Mouse (Mus musculus): ENCODE data around the gene Usp2.

Usp2 gene

GRCm38 (mm10) chr9:44047071-44047470, 19.8 kb upstream of the Usp2 start:
- DNase-seq, result no peak

- no peak for DNase-seq
These were observed 19.0 kb upstream of the Usp2 start for GRCm38 (mm10) chr9:44047571-44048490.

- no peak for DNase-seq
These were observed 18.1 kb upstream of the Usp2 start for GRCm38 (mm10) chr9:44048541-44049380.

GRCm38 (mm10) chr9:44049381-44050165, 17.2 kb upstream of the Usp2 start:
- no peak for DNase-seq

GRCm38 (mm10) chr9:44052855-44053254, 14.0 kb upstream of the Usp2 start:
- no peak for DNase-seq

GRCm38 (mm10) chr9:44053936-44054335, 12.9 kb upstream of the Usp2 start:
- no peak for DNase-seq

- DNase-seq, result no peak
These were observed 8.2 kb upstream of the Usp2 start for GRCm38 (mm10) chr9:44058606-44059005.

GRCm38 (mm10) chr9:44065177-44065576, 1.6 kb upstream of the Usp2 start:
- DNase-seq, result no peak

GRCm38 (mm10) chr9:44067241-44067959, 579 bp downstream of the Usp2 start:
- no peak for DNase-seq

- peak; percentile 35 for DNase-seq
These were observed 1.1 kb downstream of the Usp2 start for GRCm38 (mm10) chr9:44067960-44068330.

GRCm38 (mm10) chr9:44069252-44069651, 2.4 kb downstream of the Usp2 start:
- no peak for DNase-seq

- DNase-seq, result peak; percentile 25
These were observed 3.5 kb downstream of the Usp2 start for GRCm38 (mm10) chr9:44070113-44070843.

GRCm38 (mm10) chr9:44070844-44071231, 4.0 kb downstream of the Usp2 start:
- DNase-seq, result peak; percentile 19

GRCm38 (mm10) chr9:44071914-44072598, 5.2 kb downstream of the Usp2 start:
- peak; percentile 38 for DNase-seq

- peak; percentile 37 for DNase-seq
These were observed 5.7 kb downstream of the Usp2 start for GRCm38 (mm10) chr9:44072599-44072915.

- DNase-seq, result peak; percentile 55
These were observed 6.3 kb downstream of the Usp2 start for GRCm38 (mm10) chr9:44073115-44073514.

GRCm38 (mm10) chr9:44074395-44075275, 7.8 kb downstream of the Usp2 start:
- DNase-seq, result peak; percentile 63

GRCm38 (mm10) chr9:44075276-44075995, 8.6 kb downstream of the Usp2 start:
- peak; percentile 58 for DNase-seq
